Mouse (Mus musculus): Measurements from ENCODE around the gene Cfap43. TPM values are rescaled to one million over a fixed set of nuclear protein-coding genes. Genes with fewer than 3 reads are reported as not detected.
A peak's percentile ranks its signal among the peaks of the same experiment; 100 is the strongest.

Cfap43 gene
- total RNA-seq, 2 experiments from 2014 or later = not detected

- DNase-seq = no peak
These were observed 208.7 kb downstream of the Cfap43 start for GRCm38 (mm10) chr19:47710376-47710775.

DNA sequence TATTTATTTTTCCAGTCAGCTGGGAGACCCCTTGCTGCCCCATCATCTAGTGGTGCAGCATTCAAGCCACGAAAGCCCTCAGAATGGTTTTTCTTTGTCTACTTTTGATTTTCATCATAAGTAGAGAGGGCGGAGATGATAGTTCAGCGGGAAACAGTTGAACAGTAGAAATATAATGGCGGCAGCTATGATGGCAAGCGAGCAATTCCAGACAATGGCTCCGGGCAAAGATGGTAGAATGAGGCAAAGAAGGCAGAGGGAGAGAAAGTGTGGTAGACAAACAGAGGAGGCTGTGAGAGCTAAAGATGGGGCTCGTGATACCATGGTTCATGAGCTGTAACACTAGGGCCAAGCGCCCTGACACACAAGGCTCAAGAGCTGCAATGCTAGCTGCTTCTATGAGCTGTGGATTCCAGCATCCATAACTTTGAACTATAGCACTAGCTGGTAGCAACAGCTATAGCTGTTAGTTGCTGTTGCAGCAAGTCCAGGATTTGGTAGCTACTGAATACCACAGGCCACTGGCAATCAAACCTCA lies 213.2 kb downstream of the Cfap43 start:
- no peak for DNase-seq

DNA sequence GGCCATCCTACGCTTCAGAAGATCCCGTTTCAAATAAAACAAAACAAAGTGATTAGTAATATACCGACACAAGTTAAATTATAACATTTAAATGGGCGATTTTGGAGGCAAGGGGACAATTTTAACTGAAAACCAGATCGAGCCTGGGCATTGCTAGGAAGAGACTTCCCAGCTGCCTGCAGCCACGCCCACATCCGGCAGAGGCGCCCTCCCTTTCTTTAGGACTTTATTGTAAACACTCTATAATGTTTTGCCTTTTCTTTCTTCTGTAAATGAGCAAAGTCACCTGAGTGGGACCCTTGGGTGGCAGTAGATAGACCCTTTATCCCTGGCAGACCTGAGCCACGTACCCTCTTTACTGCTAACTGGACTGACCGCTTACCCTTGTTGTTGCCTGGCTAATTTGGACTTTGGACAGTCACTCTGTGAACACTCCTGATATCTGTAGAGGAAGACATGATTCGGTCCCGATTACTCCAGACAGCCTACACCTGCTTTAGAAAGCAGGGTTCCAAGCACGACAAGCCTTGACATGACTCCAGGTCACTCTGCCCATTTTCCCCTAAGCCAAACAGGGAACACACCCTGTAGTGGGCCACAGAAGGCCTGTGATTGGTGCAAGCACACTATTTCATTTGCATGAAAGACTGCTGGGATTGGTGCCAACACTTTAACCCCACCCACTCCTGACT lies 213.9 kb downstream of the Cfap43 start:
- DNase-seq = no peak

GRCm38 (mm10) chr19:47700509-47700908 lies 218.6 kb downstream of the Cfap43 start:
- no peak for DNase-seq

- DNase-seq = peak; percentile 50
These were observed 219.3 kb downstream of the Cfap43 start for GRCm38 (mm10) chr19:47699743-47700142.

GRCm38 (mm10) chr19:47698266-47698665 lies 220.8 kb downstream of the Cfap43 start:
- no peak for DNase-seq

DNA sequence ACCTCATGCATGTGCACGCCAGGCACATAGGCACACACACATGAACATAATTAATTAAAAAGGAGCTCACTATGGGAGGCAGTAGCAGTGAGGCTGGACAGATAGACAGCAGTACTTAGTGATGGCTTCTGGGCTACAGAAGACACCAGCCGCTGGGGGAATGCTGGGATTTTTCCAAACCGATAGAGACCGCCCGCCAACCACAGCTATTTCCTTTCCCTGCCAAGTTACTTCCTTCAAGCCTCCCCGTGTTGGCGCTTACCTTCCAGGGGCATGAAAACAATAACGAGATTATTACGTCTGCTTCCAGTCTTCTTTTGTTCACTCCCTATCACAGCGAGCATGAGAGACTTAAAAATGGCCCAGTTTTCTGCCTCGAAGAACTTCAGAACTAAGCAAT lies 222.0 kb downstream of the Cfap43 start:
- no peak for DNase-seq

GRCm38 (mm10) chr19:47696411-47696810 lies 222.7 kb downstream of the Cfap43 start:
- no peak for DNase-seq

DNA sequence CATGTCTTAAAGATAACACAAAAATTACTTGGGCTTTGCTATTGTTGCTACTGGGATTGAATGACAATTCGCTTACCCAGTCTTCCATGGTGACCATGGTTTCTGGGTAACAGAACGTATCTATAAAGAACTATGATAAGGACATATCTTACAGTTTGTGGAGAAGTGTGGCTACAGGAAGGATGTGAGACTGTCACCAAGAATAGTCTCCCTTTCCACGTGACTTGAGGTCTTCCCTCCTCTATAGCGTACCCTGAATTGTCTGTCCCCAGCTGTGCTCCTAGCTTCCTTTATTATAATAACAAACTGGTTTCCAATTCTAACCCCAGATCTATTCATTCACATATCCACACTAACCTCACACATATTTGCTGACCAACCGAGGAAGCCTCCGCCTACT lies 223.4 kb downstream of the Cfap43 start:
- no peak for DNase-seq

GRCm38 (mm10) chr19:47691994-47692393 lies 227.1 kb downstream of the Cfap43 start, which contains the start of gene Col17a1:
Gene Col17a1 (minus strand): TSS chr19:47692094.
- no peak for DNase-seq

- DNase-seq = no peak
These were observed 229.5 kb downstream of the Cfap43 start for GRCm38 (mm10) chr19:47689592-47689991.

Small RNAs within 50 kb of the gene (microRNA-seq; reads per million reads assigned to microRNA genes)
- gene Gm22240 (not detected), gene Mir8090 (not detected)

Other genes starting within 250 kb of the Cfap43 start
- under 1 TPM; 0.27 to 0.33 TPM for gene Col17a1, start 227.2 kb downstream of the Cfap43 start, total RNA-seq (2021)
- 10 to 100 TPM; 80.7 to 88.4 TPM for gene Sfr1, start 187.6 kb downstream of the Cfap43 start, total RNA-seq (2021)
- gene Gsto1, start 64.3 kb downstream of the Cfap43 start, total RNA-seq (2021) = 100 to 1,000 TPM; 158 to 159 TPM
- gene Gsto2, start 53.8 kb downstream of the Cfap43 start, total RNA-seq (2021) = 1 to 10 TPM; 2.6 to 3.7 TPM
- gene Itprip, start within 50 bp of the Cfap43 start, total RNA-seq (2021) = 10 to 100 TPM; 11.7 to 14.5 TPM
- gene Cfap58, start 18.4 kb upstream of the Cfap43 start, total RNA-seq (2021) = under 1 TPM in 1 of 2 experiments, not detected in 1; 0.06 TPM

Data from adrenal gland, postnatal 10 days (tissue).